Mouse (Mus musculus): ENCODE data around the gene Nsmce4a.
A peak's percentile ranks its signal among the peaks of the same experiment; 100 is the strongest.
"Not testable (repeated sequence)": the region's sequence is repeated elsewhere in the genome, so short reads cannot be mapped to it uniquely, and the experiment has no call there.

Nsmce4a gene

DNA sequence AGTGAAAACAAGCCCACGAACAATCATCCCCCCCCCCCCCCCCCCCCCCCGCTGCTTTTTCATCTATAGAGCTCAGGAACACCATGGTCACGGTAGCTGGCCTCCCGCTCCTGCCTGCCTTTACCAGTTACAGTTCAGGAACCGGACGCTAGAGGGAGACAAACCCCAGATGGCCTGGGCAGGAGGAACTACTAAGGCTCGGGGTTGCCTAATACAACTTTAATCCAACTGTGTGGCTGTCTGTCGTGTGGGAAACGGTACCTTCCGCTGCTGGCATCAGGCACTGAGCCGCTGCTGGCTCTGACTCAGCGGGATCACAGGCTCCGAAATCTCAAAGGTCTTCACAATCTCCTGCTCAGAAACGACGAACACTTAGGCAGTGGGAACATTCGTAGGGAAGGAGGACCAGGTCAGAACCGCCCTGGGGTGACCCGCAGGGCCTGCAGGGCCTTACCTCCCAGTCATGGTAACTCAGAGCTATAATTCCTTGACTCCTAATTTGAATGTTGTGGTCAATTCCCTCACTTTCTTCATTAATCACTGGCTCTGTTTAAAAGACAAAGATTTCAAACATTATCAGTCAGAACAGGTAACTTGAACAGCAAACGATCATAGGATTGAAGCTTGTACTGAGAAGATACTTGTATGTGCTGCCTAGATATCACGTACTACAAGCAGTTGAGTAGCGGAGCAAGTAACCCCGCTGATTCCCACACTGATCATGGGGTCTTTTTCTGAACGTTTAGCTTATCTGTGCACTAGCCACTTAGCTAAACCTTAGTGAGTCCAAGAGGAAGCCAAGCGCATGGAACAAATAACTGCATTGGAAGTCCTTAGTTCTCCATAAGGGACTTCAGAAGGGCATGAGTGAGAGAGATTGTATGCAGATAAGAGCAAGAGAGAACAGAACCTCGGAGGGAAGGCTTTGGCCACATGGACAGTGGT is 39.3 kb downstream of the Nsmce4a start:
- DNase-seq, result peak; percentile 82

DNA sequence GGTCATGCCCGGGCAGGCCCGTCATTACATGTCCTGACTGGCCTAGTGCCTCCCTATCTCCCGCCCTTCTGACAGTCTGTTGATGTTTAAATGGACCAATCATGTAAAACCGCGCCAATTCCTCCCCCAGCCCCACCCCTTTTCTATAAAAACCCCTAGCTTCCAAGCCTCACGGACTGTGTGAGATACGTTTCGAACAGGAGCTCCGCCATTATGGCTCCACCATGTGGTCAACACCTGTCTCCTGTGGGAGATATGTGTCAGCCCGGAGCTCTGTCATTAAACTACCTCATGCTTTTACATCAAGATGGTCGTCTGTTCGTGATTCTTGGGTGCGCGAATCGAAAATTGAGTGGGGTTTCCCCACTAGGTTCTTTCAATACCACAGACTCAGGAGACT is 41.8 kb downstream of the Nsmce4a start:
- not testable (repeated sequence) for DNase-seq

DNA sequence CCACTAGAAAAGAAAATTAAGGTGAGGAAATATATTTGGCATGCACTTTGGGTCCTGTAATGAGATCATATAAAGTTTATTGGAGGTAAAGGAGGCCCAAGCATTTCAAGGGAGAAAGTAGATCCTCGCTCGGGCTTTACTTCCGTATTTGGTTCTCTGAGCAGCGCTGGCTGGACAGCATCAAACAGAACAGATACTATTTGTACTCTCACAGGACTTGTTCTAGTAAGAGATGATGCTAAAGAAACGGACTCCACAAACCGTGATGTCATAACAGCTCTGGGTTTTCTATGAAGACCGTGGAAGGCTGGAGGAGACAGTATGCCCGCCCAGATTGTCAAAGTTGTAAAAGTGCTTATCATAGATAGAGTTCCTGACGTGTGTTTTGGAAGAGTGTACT is 45.6 kb downstream of the Nsmce4a start:
- DNase-seq, result no peak

DNA sequence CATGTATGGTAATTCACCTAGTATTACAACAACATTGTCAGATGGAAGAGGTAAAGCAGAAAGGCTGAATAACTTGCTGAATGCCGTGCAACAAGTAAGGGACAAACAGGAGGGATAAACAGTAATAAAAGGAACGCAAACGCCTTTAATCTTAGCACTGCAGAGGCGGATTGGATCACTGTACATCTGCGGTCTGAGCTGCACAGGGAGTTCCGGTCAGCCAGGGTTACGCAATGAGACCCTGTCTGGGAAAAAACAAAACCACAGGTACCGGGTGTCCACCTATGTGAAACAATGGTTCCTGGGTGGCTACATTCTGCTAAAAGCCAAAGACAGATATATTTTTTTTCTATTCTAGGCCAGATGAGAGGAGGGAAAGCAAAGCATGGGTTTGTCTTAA is 49.5 kb downstream of the Nsmce4a start:
- DNase-seq, result no peak

DNA sequence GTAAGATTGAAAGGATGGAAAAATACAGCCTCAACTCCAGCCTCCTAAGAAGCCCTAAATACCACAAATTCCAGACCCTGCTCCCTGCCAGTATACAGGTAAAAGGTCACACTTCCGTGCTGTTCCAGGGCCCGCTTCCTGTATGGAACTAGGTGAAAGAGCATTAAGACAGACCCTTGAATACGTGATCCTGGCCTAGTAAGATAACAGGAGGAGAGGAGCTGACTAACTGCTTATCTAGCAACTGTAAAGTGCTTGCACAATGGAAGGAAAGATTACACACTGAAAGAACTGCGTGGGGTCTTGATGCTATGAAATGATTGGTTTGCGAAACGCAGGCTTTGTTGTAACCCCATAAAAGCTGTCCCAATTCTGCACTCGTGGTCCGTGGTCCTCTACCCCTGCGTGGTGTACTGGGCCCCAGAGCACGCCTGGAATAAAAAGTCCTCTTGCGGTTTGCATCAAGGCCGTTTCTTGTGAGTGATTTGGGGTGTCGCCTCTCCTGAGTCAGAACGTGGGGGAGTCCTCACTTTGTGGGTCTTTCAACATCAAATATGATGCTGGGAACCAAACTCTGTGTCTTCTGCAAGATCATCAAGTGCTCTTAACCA is 52.0 kb downstream of the Nsmce4a start:
- no peak for DNase-seq

DNA sequence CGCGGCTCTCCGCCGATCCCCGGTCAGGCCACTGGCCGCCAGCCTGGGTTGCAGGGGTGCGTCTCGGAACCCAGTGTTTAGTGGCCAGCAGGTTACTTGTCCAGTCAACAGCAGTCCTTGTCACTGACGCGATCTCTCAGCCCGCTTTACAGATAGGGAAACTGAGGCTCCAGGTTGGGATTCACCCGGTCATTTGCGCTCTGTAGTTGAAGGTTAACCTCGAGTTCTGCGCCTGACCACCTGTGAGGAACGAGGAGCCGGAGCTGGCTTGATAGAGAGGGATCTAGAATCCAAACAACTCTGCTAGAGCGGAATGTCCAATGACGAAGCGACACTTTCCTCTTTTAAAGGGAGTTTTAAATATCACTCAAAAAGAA is 52.9 kb downstream of the Nsmce4a start, which contains the start of gene Ate1:
Ate1 (minus strand) TSS at position 321 of the 377 bp plus-strand sequence.
- no peak for DNase-seq

DNA sequence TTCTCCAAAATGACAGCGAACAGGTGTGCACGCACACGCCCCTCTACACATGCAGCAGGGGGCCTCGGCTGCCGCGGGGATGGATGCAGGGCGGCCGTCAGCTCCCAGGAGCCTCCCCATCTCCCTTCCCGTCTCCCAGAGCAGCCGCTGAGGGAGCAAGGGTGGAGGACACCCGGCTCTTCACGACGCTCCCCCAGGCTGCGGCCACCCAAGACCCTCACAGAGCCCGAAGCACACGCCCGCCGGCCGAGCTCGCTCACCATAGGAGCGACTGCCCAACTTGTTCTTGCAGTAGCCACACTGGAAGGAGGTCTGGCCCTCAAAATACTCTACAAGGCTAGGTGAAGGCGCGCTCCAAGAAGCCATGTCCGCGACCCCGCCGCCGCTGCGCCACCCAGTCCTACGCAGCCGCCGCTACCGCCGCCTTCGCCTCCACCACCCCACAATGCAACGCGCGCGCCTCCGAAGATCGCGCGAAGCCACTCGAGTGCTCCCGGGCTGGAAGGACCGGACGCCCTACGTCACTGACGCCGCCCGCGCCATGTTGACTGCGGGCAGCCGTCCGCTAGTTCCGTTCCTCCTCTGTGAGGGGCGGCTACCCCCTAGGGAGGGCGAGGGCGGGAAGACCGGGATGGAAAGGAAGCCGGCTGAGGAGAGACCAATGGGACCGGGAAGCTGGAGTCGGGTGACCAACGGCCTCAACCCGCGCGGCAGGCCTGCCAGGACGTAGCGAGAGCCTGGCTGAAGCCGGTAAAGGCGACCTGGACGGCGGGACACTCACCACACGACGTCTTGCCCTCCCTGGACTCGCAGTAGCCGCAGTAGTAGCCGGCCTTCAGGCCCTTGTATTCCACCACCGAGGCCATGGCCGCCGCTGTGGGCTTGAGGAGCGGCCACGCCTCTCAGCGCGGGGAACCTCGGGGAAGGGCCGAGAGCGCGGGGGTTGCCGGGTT is 53.5 kb downstream of the Nsmce4a start:
- DNase-seq, result peak; percentile 96

DNA sequence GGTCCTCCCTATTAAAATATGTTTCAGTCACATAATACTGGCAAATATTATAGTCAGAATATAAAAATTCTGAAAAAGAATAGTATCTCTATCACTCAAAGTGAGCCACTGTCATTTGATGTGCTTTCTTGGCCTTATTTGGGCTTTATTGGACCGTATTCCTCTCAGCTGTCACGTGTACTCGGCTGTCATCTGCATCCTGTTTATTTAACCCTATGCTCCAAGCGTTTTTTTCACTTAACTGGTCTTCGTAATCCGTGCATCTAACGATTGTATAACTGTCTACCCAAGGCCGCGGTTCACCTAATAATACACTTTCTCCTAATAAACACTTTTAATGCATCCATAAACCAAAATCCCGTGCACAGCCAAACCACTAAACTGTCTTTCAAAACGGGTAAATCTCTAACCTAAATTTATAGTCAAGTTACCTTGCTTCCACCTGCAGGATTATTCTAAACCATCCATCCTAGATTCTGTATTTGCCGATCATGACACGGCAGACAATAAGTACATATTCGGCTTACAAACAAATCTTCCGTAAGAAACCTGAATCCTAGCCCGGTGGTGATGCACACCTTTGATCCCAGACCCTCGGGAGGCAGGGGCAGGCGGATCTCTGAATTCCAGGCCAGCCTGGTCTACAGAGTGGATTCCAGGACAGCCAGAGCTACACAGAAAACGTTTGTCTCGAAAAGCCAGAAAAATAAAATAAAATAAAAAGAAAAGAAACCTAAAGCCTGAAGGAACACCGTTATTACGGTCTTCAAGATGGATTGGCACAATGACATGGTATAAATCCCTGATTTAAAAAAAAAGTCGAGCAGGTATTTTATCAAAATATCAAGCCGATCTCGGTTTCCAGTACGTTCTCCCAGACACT is 54.5 kb downstream of the Nsmce4a start:
- DNase-seq, result peak; percentile 4

DNA sequence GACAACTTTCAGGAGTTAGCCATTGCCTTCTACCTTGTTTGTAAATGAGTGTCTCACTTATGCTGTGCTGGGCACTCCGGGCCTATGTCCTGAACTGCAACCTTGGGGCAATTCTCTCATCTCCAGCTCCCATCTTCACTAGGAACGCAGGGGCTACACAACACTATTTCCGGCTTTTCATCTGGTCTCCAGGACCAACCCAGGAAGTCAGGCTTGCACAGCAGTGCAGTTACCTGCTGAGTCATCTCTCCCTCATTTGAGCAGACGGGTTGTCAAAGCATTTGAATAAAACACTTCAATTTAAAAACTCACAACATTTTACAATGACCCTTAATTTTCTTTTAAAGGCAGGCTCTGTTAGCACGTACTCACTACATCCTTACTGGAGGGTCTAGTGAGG is 62.7 kb downstream of the Nsmce4a start:
- DNase-seq, result no peak

DNA sequence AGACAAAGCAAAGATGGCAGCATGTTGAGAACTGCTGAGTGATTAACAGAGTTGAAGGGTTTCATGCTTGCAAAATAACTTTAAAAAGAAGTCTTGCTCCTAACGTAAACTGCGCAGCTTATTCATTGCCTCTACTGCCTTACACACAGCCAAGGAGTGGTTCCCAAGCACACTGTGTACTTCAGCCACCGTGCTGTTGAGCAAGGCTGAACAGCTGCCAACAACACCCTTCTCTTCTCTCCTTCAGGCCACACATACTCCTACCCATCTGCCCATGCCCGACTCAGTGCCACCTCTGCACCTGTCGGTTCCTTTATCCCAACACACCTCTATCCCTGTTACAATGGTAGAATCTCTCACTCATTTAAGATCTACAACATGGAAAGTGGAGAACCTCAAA is 69.9 kb downstream of the Nsmce4a start:
- DNase-seq, result no peak

DNA sequence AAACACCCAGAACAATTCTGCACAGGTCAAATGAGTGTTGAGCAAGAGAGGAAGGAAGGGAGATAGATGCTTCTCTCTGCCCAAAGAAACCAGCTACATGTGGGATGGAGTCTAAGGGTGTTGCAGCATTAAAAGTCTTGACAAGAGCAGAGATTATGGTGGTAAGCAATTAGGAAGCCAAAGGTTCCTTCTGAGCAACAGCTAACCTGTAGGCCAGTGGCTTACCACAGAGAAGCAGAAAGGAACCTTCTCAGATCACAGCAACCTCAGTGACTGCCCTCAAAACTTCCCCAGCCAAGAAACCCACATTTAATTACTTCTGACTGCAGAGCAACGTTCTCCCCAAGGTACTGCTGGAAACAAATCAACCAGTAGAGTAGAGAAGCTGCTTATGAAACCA is 71.4 kb downstream of the Nsmce4a start:
- no peak for DNase-seq

DNA sequence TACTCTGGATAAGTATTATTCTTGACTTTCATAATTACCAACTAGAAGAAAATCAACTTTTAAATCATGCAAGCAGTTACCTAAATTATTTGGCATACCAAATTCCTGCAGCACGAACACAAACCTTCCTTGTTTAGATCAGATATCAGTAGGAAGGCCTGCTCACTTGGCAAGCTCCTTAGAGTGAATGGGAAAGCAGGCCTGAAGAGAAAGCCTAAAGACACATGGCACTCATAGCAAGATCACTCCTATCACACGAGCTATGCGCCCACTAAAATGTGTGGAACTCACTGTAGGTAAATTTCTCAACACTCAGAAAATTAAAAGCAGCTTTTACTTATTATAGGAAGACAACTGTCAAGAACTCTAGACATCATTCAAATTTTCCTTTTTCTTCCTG is 79.6 kb downstream of the Nsmce4a start:
- no peak for DNase-seq

DNA sequence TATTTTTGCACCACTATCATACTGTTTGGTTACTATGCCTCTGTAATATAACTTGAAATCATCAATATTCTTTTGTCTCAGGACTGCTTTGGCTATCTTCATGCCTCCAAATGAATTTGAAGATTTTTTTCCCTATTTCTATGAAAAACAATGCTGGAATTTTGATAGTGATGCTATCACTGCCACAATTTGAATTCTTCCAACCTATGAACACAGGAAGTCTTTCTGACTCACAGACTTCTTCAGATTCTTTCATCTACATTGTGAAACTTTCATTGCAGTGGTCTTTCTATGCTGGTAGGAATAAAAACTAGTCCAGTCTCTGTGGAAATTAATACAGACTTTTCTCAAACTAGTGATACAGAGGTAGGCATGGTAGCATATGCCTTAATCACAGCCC is 80.9 kb downstream of the Nsmce4a start:
- DNase-seq, result no peak

All from thymus, postnatal 25 days (tissue).